Mouse (Mus musculus) midbrain, postnatal 0 days (tissue): ENCODE results near the gene Mrpl35. TPM values are rescaled to one million over a fixed set of nuclear protein-coding genes. Genes with fewer than 3 reads are reported as not detected.

Experiments used
- ATAC-seq: fragments of 200-750 bp; cut with Nextera tagmentation; 2 replicates; pipeline ENCODE4 v1.8.0; 2017; ENCODE audit warnings: moderate number of reproducible peaks, mild to moderate bottlenecking, moderate TSS enrichment, moderate library complexity; ENCODE audit not compliant: low FRiP score
- DNase-seq: peaks from one replicate; pipeline ENCODE4 v3.0.0-alpha.2; 2015; ENCODE audit warnings: low spot score
- H3K27ac ChIP-seq: fragments of 300-500 bp; sonication (generic); 2 replicates; pipeline ENCODE4 v1.5.1; 2014; ENCODE audit warnings: low read depth, mild to moderate bottlenecking, low read length, mixed read lengths
- H3K27me3 ChIP-seq: fragments of 300-500 bp; sonication (generic); 2 replicates; pipeline ENCODE4 v1.6.1; 2014; ENCODE audit warnings: low read length, control low read depth, mixed read lengths; ENCODE audit not compliant: insufficient read depth
- H3K36me3 ChIP-seq: fragments of 300-500 bp; sonication (generic); 2 replicates; pipeline ENCODE4 v1.6.1; 2014; ENCODE audit warnings: low read length, control low read depth, mixed read lengths; ENCODE audit not compliant: insufficient read depth
- H3K4me1 ChIP-seq: fragments of 300-500 bp; sonication (generic); 2 replicates; pipeline ENCODE4 v1.6.1; 2014; ENCODE audit warnings: mild to moderate bottlenecking, control low read depth, antibody characterized with exemption, low read length, mixed read lengths; ENCODE audit not compliant: insufficient read depth
- H3K4me2 ChIP-seq: fragments of 300-500 bp; sonication (generic); 2 replicates; pipeline ENCODE4 v1.6.1; 2014; ENCODE audit warnings: low read depth, mild to moderate bottlenecking, low read length, mixed read lengths; ENCODE audit not compliant: poor library complexity, severe bottlenecking
- H3K4me3 ChIP-seq: fragments of 300-500 bp; sonication (generic); 2 replicates; pipeline ENCODE4 v1.5.1; 2014; ENCODE audit warnings: low read depth, mild to moderate bottlenecking, low read length, moderate library complexity
- H3K9ac ChIP-seq: fragments of 300-500 bp; sonication (generic); replicated peaks from 2 replicates; pipeline ENCODE4 v1.6.1; 2014; ENCODE audit warnings: mild to moderate bottlenecking, low read length, moderate library complexity, mixed read lengths; ENCODE audit not compliant: poor library complexity, severe bottlenecking
- H3K9me3 ChIP-seq: fragments of 300-500 bp; sonication (generic); 2 replicates; pipeline ENCODE4 v1.6.1; 2016; ENCODE audit warnings: low read length, control low read depth
- CTCF ChIP-seq: IDR thresholded peaks from 2 replicates; pipeline ENCODE4 v1.5.1; 2016; ENCODE audit warnings: antibody characterized with exemption, mild to moderate bottlenecking
- WGBS: fragments of 180-500 bp; shearing (Covaris S2); extraction: QIAGEN DNeasy Blood & Tissue Kit; methylation state at CpG from one replicate; pipeline ENCODE4 v1.1.7; 2014; 5-methylcytosine and 5-hydroxymethylcytosine counted together
- polyA plus RNA-seq: library from polyadenylated mRNA; unstranded; fragments of >200 nt; fragmentation: Nextera tagmentation; extraction: Ambion mirVana; gene quantifications from 2 replicates; pipeline ENCODE4 v1.2.1, GENCODE M21; 2015
- total RNA-seq: library from RNA; depleted of rRNA; stranded (reverse); fragments of >200 nt; gene quantifications from 2 replicates; pipeline ENCODE4 v1.2.3, GENCODE M21; 2014; rRNA removed

The Mrpl35 gene
- total and polyA plus RNA-seq, 2 experiments from 2014 or later, result 6.8 to 46.2 TPM

DNA sequence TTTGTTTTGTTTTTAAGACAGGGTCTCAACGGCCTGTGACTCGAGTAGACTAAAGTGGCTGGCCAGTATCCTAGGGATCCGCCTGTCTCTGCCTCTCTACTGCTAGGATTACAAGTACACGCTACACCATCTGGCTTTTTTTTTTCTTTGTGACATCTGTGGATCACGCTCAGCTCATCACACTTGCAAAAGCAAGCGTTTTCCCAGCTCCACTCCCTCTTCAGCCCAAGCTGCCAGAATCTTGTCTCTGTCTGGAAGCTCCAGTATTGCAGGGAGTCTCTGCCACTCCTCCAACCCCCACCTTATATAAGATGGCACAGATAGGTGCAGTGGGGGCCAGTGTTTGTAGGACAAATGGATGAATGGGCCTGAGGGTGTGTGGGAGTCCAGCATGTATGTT is 54.6 kb downstream of the Mrpl35 start:
- Histone ChIP-seq H3K9me3 (no peaks in the 10 kb centered on the region), H3K9ac (no peak overlapping the region), H3K27me3 (no peaks in the 10 kb centered on the region), H3K36me3 (peaks cover 20% of the 10 kb centered on the region; the same call in 1 of the 2 replicates), H3K27ac (0 out of 2 replicates have a peak overlapping the region, but pooled peaks have one; percentile 12), H3K4me1 (no peaks in the 10 kb centered on the region), H3K4me2 (no peak overlapping the region), H3K4me3 (no peak overlapping the region)
- DNase-seq (no peak), ATAC-seq (no peak)
- WGBS, result 80% methylated on average over 6 of the region's 6 CpGs
- no peak for TF ChIP-seq CTCF

DNA sequence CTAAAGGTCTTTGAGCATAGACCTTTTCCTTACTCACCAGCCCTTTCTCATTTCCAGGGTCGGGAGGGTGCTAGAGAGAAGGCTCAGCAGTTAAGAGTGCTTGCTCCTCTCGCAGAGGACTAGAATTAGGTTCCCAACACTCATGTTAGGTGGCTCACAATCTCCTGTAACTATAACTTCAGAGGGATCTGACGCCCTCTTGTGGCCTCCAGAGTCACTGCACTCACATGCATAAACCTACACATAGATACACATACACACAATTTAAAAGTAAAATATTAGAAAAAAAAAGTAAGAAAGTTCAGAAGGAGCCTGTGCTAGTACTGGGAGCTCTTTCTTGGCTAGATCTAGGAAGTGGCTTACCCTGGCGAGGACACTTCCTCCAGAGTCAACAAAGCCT is 55.5 kb downstream of the Mrpl35 start:
- no peak overlapping the region for H3K4me3 ChIP-seq
- H3K4me2 ChIP-seq, result no peak overlapping the region
- peaks cover 24% of the 10 kb centered on the region for H3K36me3 ChIP-seq
- peak; percentile 44 for TF ChIP-seq CTCF
- H3K27ac ChIP-seq, result no peak overlapping the region
- H3K27me3 ChIP-seq, result no peaks in the 10 kb centered on the region
- DNase-seq, result no peak
- no peak overlapping the region for H3K9ac ChIP-seq
- ATAC-seq, result no peak
- no peaks in the 10 kb centered on the region for H3K9me3 ChIP-seq
- H3K4me1 ChIP-seq, result no peaks in the 10 kb centered on the region
- WGBS, result 94% methylated on average over 4 of the region's 4 CpGs

DNA sequence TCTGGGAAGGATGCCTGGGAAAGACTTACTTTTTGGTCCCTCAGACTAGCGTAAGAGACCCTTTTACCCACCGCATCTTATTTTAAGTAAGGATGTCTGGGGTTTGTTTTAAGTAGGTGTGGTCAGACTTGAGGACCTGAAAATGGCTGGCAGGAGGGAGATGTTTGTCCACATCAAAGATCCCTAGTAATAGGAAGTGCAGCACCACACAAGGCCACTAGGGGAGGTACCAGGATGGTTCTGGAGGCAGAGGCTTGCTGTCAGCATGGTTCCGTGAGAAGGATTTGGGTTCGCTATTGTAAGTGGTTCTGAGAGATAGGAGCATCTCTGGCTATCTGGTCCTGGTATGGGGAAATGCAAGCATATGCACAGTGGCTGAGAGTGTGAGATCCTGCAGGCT is 55.9 kb downstream of the Mrpl35 start:
- no peak for ATAC-seq
- H3K27me3 ChIP-seq, result no peaks in the 10 kb centered on the region
- TF ChIP-seq CTCF, result no peak; the same call in 1 of the 2 replicates
- H3K4me2 ChIP-seq, result no peak overlapping the region
- WGBS, result 97% methylated on average over 4 of the region's 4 CpGs
- no peak overlapping the region for H3K27ac ChIP-seq
- H3K9me3 ChIP-seq, result no peaks in the 10 kb centered on the region
- H3K4me1 ChIP-seq, result no peaks in the 10 kb centered on the region
- H3K36me3 ChIP-seq, result peaks cover 24% of the 10 kb centered on the region
- no peak overlapping the region for H3K4me3 ChIP-seq
- DNase-seq, result no peak
- H3K9ac ChIP-seq, result no peak overlapping the region

DNA sequence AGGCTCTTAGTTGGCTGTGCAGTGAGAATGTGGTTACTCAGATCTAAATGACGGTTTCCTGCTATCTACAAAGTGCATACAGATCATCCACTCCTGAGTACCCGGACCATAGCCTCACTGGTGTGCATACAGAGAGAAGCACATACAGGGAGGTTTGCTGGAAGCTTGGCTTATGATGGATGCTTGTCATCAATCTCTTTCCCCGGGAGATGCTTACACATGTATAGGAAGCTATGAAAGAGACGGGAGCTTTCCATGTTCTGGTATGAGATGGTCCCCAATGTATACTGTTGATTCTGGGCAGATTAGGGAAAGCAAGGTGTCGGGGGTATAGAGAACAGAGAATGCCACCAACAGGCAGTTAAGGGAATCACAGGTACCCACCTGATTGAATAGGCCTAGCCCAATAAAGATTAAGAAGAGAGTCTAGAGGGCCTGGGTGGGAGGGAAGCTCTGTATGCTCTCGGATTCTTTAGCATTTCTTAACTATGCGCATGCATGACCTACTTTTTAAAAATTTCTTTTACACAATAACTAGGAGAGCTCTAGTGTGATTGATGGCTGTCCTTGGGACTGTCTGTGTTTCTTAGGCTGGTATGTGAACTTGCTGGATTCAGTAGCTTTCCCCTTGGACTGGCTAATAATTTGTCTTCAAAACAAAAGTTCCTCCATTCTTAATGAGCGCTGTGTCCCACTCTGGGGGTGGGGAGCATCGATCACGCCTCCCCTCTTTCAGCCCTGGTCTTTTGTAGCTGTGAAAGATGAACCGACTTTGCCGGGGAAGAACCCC is 56.7 kb downstream of the Mrpl35 start:
- TF ChIP-seq CTCF, result peak; percentile 50
- Histone ChIP-seq H3K9me3 (no peaks in the 10 kb centered on the region), H3K4me2 (no peak overlapping the region), H3K9ac (no peak overlapping the region), H3K4me1 (no peaks in the 10 kb centered on the region), H3K36me3 (peaks cover 17% of the 10 kb centered on the region), H3K27ac (no peak overlapping the region), H3K4me3 (no peak overlapping the region), H3K27me3 (no peaks in the 10 kb centered on the region)
- WGBS, result 73% methylated on average over 12 of the region's 12 CpGs
- DNase-seq (peak; percentile 37), ATAC-seq (0 out of 2 replicates have a peak, but pooled peaks have one; percentile 8)

DNA sequence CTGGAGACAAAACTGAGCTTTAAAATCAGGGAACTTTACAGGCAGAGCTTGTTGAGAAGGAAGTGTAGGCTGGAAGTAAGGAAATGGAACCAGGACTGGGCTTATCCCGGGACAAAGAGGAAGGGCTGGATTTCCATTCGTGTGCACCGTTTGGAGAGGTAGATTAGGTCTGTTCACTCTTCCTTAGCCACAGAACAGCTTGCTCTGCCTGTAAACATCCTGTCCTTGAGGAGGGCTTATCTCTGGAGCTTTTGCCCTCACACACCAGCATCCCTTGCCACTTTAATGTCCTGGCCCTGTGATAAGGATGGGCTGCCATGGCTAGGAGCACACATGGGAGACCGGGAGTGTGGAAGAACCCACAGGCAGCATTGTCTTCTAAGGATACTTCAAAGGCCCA is 59.0 kb downstream of the Mrpl35 start:
- Histone ChIP-seq H3K4me1 (no peaks in the 10 kb centered on the region), H3K9me3 (no peaks in the 10 kb centered on the region), H3K4me2 (no peak overlapping the region), H3K9ac (no peak overlapping the region), H3K27ac (no peak overlapping the region), H3K4me3 (no peak overlapping the region), H3K27me3 (no peaks in the 10 kb centered on the region), H3K36me3 (peaks cover 23% of the 10 kb centered on the region)
- 73% methylated on average over 4 of the region's 4 CpGs for WGBS
- ATAC-seq (no peak), DNase-seq (no peak)
- TF ChIP-seq CTCF, result no peak

Other genes with a start within 250 kb of the Mrpl35 start
- 34.4 and 49.4 TPM in 2 replicates for gene Kdm3a, start 194.0 kb downstream of the Mrpl35 start, total RNA-seq
- gene Kdm3a, start 194.0 kb downstream of the Mrpl35 start, polyA plus RNA-seq, result 14.2 and 17.0 TPM in 2 replicates
- 404 and 467 TPM in 2 replicates for gene Reep1, start 119.4 kb downstream of the Mrpl35 start, total RNA-seq
- 274 and 275 TPM in 2 replicates for gene Reep1, start 119.4 kb downstream of the Mrpl35 start, polyA plus RNA-seq
- gene Immt, start 4.4 kb upstream of the Mrpl35 start, total RNA-seq, result 100 and 107 TPM in 2 replicates
- gene Immt, start 4.4 kb upstream of the Mrpl35 start, polyA plus RNA-seq, result 145 and 155 TPM in 2 replicates
- gene Ptcd3, start 81.8 kb upstream of the Mrpl35 start, total RNA-seq, result 59.6 and 64.9 TPM in 2 replicates
- 57.9 and 58.4 TPM in 2 replicates for gene Ptcd3, start 81.8 kb upstream of the Mrpl35 start, polyA plus RNA-seq
- 21.8 and 30.6 TPM in 2 replicates for gene Polr1a, start 82.1 kb upstream of the Mrpl35 start, total RNA-seq
- 13.8 and 15.8 TPM in 2 replicates for gene Polr1a, start 82.1 kb upstream of the Mrpl35 start, polyA plus RNA-seq